ENCODE assay signal across 8 mouse cellular contexts in genomic region chr8:125078771-125079384, GRCm38 (mm10). TPM values are rescaled to one million over a fixed set of nuclear protein-coding genes. Genes with fewer than 3 reads are reported as not detected.
DNase-seq lines count a peak whose midpoint lies in the region.

No protein-coding gene starts in this region.

- peak; percentile 52 to 61 for DNase-seq in heart, adult 18-20 months
- no peak for DNase-seq in heart, embryonic 10.5 days (ENCODE audit: low spot score)
- peak; percentile 97 for DNase-seq in brain, adult 2 months (ENCODE audit: low read depth, low spot score)
- DNase-seq in frontal cortex, postnatal 36 days (ENCODE audit: low spot score in 2 of 2), result peak; percentile 81 to 93
- peak; percentile 92 to 97 for DNase-seq in layer of hippocampus, adult 18-20 months (ENCODE audit: low spot score in 2 of 2)
- peak; percentile 46 for DNase-seq in lung, postnatal 36 days
- DNase-seq in B cell, adult 2 months, result no peak
- no peak for DNase-seq in embryo, embryonic 10.5 days (ENCODE audit: low spot score)

- no peaks in the 10 kb centered on the region for H3K36me3 ChIP-seq in heart, embryonic 10.5 days

- H3K27me3 ChIP-seq in heart, embryonic 10.5 days (ENCODE audit: insufficient read depth, poor library complexity, severe bottlenecking), result no peaks in the 10 kb centered on the region

- no peaks in the 10 kb centered on the region for H3K9me3 ChIP-seq in heart, embryonic 10.5 days

- 58% methylated on average over 9 of the region's 9 CpGs for WGBS in heart, embryonic 10.5 days

- H3K27ac ChIP-seq in heart, embryonic 10.5 days, result no peak overlapping the region

- H3K4me3 ChIP-seq in heart, embryonic 10.5 days, result no peak overlapping the region

- H3K4me1 ChIP-seq in heart, embryonic 10.5 days, result peaks cover 57% of the 10 kb centered on the region

RNA-seq across cellular contexts. Expression of gene Disc1, which starts 24.9 kb away (rescaled TPM):
- total RNA-seq in heart, adult 18-20 months (2021), result 1 to 10 TPM; 1.4 to 1.7 TPM
- 2.6 and 2.8 TPM in 2 replicates for polyA plus RNA-seq in heart, embryonic 10.5 days (2016; fragmentation: Nextera tagmentation; extraction: Ambion mirVana)
- total RNA-seq in layer of hippocampus, adult 18-20 months (2021), result 1 to 10 TPM; 4.3 to 4.6 TPM

Comparison
In these comparisons a context has a peak if more than half of its experiments do, and no peak if none do; other contexts are left out.
1. DNase-seq: peak in heart, adult 18-20 months (2 of 2), brain, adult 2 months (single experiment), frontal cortex, postnatal 36 days (2 of 2), layer of hippocampus, adult 18-20 months (2 of 2) and lung, postnatal 36 days (single experiment); none in heart, embryonic 10.5 days (single experiment), B cell, adult 2 months (0 of 2) and embryo, embryonic 10.5 days (single experiment).